Mouse (Mus musculus): ENCODE measurements at regions not wholly inside any gene's neighbourhood (a gene's known extent, or its start where the extent isn't known, plus 50 kb on each side); places are given as distances from the start of the nearest gene placed in this dataset.

DNA sequence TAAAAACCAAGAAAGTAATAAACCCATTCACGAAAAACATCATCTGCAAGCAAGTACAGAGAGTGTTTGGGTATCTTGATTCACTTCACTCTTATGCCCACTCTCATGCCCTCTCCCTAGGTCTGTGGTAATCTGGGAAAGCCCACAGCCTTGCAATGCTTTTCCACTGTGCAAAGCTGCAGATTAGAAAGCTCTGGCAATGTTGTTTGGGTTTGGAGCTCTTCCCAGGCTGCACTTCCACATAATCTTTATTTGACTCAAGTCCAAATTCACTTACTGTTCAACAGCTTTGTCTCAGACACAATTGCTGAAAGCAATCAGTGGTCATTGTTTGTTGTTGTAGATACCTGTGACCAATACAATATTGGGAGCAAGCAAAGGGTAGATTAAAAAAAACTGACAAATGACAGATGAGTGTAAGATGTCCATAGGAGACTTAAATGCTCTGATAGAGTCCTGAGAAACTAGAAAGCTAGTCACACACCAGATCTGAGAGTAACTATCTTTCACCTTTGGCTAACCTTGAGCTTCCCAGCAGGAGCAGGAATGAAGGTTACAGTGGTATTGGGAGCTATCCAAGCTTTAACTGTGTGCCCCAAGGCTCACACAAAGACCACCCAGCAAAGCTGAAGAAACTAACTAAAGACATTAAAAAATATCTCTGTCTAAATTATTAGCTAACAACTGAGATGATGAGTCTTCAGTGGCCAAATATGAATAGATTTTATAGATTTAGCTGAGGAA, 325.7 kb upstream of the Klf12 start:
- ATAC-seq (ENCODE audit: low TSS enrichment) = no peak

DNA sequence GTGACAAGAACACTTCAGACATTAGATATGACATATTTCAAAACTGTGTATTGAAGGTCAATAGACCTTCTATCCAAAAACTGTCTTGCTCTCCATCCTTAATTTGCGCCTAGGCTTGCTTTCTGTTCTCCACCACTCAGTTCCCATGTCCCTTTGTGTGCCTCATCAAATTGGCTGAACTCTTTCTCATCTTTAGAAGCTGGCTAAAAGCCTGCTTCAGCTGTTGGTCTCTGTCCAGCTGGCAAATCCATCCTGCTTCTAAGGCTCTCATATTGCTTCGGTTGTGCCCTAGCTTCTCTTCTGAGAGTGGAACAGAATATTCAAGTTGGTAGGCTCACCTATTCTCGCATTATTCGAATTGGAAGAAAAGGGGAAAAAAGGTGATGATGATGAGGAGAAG, 322.6 kb upstream of the Klf12 start:
- ATAC-seq (ENCODE audit: low TSS enrichment) = no peak

DNA sequence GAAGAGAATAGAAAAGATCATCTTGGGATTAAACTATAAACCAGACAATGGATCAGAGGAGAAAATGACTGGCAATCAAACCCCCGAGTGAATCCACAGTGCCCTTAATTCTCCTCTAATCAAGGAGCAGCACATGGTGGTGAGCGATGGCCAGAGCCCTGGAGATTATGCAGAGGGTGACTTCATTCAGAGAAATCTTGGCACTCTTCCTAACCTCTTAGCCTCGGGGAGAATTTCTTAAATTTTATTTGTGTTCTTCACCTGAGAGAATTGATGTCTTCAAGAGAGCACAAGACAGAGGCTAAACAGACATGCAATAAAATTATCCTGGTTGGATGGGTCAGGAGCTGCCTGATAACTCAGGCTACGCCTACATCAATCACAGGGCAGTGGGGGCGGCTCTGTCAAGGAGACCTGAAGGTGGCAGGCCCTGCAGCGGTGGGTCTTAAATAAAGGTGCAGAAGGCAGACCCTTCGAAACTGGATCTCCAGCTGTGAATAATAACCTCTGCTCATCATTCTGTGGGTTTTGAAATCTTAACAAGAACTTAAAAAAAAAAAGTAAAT, 316.5 kb upstream of the Klf12 start:
- no peak for ATAC-seq (ENCODE audit: low TSS enrichment)

DNA sequence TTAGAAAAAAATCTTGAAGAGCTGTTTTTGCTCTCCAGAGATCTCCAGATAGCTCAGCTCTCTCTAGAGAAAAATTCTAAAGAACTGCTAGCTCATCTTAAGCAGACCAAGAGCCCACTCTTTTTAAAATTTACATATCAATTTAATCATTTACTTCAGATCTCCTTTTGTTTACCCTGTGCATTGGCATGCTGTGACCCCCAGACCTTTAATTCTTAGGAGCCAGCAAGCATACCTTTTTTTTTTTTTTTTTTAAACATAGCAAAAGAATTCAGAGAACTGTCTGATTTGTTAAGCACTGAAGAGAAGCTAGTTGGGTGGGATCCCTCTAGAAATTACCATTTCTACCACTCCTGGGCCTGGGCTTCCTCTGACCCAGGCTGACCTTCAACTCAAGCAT, 285.5 kb upstream of the Klf12 start:
- no peak for ATAC-seq (ENCODE audit: low TSS enrichment)

DNA sequence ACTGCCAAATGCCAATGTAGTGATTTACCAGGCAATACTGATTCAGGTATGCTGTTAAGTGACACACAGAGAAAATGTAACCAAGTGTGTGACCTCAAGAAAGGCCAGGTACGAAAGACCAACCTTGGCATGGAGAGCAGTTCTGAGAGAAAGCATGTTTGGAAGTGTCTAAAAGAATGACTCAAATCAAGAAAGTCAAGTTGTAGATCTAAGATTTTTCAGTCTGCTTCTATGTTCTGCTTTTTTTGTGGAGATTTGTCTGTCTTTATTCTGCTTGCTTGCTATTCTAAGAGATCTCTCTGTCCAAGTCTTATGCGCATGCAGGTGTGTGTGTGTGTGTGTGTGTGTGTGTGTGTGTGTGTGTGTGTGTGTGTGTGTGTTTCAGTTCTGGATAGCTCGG, 277.4 kb upstream of the Klf12 start:
- ATAC-seq (ENCODE audit: low TSS enrichment) = no peak

DNA sequence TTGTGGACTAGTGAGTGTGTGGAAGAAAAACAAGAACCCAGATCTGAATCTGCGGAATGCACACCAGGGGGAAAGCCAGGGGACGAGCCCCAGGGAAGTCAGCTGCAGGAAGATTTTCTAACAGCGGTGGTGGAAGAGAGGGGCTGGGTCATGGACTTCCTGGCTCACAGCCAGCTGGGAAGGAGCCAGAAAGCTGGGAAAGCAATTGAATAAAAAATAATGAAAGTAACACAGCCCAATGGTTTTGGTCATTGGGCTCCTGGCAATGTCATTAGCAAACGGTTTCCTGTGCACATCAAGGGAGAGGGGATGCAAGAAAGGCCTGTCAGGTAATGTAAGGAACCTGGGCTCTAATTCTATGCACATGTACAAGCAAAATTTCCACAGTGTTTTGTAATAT, 273.9 kb upstream of the Klf12 start:
- no peak for ATAC-seq (ENCODE audit: low TSS enrichment)

DNA sequence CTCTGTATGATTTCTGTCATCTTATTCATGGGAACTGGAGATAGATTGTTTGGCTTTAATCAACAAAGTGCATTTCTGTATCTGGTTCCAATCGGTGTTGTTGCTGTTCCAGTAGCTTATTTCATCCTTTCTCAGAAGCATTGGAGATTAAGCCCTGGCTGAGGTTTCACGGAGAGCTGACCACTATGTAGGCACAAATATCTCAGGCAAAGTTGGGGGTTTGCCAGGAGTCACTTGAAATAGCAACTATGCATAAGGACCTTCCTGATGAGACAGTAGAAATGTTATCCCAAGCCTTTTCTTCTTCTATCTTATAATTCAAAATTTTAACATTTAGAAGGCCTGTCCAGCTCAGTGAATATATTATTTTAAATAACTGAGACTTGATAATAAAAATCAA, 268.0 kb upstream of the Klf12 start:
- no peak for ATAC-seq (ENCODE audit: low TSS enrichment)

DNA sequence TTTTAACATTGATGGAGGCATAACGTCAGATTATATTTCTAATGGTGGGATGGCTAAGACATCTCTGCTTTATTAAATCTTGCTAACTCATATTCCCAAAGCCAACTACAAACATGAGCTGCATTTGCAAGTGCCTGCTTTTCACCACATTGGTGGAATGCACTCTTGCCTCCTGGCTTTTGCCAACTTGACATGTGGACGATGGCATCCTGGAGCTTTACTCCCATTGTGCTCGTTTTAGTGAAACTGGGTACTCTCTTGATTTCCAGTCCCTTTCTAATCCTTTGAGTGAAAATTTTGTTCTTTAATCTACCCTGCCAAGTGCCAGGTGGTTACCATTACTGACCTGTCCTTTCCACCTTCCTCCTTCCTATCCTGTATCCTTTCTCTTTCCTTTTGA, 265.8 kb upstream of the Klf12 start:
- no peak for ATAC-seq (ENCODE audit: low TSS enrichment)

DNA sequence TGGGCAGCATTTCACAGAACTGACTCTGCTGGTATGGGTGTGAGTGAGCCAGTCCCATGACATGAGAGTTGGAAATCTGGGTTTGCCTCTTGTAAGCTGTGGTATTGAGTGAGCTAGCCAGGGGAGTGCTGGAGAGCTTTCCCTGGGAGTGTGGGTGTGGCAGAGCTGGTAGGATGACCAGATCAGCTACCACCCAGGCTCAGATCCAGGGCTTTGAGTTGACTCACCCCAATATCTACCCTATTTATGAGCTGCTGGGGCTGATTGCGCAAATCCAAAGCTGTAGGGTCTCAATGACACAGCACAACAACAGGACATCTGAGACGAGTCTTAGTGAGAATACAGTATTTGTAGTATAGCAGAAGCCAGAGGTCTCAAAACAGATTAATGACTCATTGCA, 245.7 kb upstream of the Klf12 start:
- no peak for ATAC-seq (ENCODE audit: low TSS enrichment)

DNA sequence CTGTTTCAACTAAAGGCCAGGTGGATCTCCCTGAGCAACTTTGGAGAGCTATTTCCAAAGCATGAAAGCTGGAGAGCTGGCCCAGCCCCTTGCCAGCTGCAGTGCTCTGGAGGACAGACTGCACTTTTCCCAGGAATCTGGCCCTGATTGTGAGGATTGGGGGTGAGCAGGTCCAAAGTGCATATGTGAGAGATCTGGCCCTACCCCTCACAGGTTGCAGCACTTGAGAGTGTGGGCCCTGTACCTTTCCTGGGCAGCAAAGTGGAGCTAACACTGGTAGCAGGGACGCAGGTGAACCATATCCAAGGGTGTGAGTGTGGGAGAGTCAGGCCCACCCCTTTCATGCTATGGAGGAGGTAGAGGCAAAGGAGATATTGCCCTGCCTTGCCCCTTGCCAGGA, 245.3 kb upstream of the Klf12 start:
- ATAC-seq (ENCODE audit: low TSS enrichment) = no peak

DNA sequence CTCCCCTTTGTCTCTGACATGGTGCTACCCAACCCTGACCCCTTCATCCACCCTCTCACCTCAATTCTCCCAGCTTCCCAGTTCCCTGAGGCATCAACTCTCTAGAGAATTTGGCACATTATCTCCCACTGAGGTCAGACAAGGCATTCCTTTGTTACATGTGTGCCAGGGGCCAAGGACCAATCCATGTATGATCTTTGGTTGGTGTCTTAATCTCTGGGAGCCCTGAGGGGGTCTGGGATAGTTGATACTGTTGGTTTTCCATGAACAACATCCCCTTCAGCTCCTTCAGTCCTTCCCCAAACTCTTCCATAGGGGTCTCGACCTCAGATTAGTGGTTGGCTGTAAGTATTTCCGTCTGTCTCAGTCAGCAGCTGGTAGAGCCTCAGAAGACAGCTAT, 224.9 kb upstream of the Klf12 start:
- no peak for ATAC-seq (ENCODE audit: low TSS enrichment)

DNA sequence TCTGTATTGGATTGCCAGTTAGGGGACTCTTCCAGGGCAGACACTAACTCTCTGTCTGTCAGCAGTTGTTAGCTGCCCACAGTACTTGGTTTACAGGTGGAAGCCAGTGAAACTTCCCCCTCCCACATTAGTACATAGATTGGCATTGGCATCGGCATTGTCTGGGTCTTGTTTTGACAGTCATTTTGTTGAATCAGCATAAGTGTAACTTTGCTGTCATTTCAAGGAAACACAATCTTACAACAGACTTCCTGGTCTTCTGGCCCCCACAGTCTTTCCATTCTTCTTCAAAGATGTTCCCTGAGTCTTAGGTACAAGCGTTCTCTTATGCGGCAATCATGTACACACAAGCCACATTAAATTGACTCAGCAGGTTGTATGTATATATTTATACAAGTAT, 223.6 kb upstream of the Klf12 start:
- no peak for ATAC-seq (ENCODE audit: low TSS enrichment)

DNA sequence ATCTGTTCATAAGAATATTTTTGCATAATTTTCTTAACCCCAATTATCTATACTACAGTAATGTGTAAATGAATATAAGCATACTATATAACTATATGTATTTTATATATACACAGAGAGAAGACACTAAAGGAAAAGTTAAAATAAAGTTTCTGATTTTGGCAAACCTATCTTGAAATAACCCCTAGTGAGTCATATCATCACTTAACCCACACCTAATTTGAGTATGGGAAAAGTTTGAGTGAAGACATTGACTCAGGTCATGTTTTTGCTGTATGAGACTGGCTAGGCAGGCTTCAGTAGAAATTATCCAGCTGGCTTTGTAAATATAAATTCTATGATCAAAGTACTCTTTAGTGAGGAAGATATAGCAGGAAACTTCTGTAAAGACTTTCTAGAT, 223.1 kb upstream of the Klf12 start:
- ATAC-seq (ENCODE audit: low TSS enrichment) = no peak

DNA sequence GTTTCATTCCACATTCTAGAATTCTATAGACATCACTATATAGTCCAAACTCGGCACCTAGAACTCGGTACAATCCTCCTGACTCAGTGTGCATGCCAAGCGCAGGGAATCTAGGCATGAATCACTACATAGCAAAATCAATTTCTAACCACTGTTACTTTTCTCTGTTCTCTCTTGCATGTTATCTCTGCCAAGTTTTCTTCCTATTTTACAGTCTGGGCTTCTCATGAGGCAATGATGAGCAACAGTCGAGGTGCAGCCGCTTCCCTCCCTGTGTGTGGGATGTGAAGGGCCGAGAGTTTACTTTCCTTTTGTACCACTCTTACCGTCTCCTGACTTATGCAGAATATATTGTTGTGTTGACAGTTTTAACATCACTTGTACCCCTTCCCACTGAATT, 204.4 kb upstream of the Klf12 start:
- ATAC-seq (ENCODE audit: low TSS enrichment) = peak; percentile 82

DNA sequence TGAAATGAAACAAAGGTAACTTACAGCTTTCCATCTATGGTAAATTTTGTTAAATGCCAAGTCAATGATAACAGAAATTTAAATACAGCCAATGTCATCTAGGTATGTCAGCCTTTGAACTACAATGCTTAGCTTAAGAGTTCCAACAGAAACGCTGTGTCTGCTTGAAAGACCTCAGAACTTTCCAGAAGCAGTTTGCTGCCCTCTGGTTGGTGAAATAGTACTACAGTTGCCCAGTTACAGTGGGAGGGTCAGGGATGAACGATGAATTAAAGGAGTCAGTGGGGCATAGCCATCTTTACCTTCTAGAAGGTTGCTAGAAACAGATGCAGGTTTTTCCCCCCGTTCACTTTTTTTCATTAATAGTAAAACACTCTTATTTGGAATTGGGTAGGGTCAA, 201.0 kb upstream of the Klf12 start:
- no peak for ATAC-seq (ENCODE audit: low TSS enrichment)

DNA sequence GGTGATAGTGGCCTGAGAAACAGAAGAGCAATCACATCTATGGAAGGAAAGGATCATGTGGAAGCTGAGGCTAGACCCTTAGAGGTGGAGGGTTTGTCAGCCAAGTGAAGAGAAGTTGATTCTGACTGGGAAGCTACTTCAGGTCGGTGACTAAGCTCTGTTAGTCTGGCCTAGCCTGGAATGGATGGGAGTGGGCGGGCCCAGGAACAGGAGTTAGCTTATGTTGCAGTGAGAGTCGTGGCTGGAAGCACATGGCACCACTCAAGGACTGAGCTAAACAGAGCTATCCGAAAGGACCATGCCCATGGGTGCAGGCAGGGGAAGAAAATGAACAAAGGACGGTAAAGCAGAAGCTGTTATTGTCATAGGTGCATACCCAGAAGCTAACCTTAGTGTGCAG, 199.6 kb upstream of the Klf12 start:
- peak; percentile 85 for ATAC-seq (ENCODE audit: low TSS enrichment)

DNA sequence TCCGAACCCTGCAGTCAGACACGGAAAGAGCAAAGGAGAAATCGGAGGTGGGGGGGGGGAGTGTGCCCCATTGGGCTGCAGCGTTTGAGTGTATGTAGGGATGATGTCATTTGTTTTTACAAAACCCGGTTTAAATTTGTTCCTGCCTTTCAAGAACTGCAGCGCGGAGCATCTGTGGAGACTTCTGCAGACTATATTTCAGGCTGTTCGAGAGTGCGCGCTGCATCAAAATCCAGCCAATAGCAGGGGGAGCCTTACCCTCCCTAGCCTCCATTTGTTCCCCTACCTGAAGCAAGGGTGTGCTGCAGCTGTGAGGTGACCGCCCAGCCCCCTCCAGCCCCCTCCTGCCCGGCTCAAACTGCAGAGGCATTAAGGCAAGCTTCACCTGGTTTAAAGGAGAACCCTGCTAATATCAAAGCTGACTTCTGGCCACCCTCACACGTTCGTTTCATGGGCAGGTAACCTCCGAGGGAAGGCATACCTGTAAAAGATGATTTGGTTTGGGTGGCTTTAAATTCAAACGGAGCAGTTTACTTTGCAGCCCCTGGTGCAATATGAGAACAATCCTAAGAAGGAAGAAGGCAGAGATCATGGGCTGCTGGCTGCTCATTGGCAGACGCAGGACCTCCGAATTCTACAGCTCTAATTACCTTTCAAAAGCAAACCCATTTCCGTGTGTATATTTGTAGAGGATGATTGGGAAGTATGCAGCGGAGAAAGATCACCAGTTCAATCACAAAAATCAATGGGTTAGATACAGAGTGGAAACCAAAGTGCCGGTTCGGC, 193.3 kb upstream of the Klf12 start:
- peak; percentile 93 for ATAC-seq (ENCODE audit: low TSS enrichment)

DNA sequence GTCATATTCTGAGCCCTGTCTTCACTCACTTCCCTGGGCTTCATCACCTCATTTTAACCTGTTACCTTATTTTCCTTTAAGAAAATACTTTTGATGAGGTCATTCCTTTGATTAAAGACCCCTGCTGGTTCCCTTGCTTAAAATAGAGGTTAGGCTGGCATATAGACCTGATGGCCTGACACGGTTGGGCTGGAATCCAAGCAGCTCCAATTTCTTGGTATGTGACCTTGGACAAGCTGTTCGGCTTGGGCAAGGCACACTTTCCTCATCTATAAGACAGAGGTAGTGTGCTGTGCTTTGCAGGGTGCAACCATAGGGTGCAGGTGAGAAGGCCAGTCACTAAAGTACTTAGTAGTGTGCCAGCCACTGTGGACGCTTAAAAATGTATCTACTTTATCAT, 183.8 kb upstream of the Klf12 start:
- ATAC-seq (ENCODE audit: low TSS enrichment) = no peak

DNA sequence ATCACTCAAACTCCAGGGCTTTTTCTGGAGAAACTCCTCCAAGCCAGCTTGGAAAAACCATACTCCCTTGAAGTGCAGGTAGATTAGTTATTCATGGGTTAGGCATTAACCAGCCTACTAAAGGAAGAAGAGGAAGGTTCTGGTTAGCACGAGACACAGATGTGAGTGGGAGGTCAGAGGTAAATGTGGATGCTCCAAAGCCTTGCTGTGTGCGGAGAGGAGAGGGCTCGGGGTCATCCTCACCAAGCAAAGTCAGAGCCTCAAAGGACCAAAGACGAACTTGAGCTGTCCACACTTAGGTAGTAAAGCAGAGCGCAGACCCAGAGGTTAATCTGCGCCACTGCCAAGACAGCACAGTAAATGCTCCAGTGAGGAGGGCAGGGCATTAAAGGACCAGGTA, 177.8 kb upstream of the Klf12 start:
- ATAC-seq (ENCODE audit: low TSS enrichment) = no peak

DNA sequence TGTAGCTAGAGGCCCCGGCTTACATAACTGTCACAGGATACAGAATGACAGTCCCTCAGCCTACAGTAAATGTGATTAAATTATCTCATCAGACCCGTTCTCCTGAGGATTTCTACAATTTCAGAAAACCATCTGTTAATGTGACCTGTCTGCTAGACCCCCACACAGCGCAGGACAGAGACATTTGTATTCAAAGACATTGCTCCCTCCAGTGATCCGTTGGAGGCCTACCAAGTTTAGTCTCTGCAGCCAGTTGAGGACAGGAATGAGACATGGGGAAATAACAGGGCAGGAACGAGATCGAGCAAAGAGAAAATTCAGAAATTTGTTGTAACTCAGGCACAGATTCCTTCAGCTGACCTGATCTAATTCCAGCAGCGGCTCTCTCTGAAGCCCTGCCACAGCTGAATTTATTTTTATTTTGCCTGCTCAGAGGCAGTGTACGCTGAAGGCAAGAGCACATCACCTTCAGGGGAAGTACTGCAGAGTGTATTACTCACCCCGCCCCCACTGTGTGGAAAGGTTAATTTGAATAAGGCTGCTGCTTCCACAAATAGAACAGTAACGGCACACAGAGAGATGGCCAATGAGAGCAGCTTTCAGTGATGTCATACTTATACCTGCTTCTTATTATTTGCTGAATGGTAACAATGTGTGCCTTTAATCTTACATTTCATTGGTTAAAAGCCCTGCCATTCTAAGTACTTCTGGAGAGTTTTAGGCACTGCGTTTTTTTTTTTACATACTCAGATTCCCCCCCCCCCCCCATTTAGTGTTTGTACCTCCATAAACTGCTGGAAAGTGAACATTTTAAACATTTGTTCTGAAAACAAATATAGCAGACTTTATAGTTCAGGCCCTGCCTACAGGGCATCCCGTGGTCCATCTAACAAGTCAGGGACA, 176.9 kb upstream of the Klf12 start:
- peak; percentile 79 for ATAC-seq (ENCODE audit: low TSS enrichment)

DNA sequence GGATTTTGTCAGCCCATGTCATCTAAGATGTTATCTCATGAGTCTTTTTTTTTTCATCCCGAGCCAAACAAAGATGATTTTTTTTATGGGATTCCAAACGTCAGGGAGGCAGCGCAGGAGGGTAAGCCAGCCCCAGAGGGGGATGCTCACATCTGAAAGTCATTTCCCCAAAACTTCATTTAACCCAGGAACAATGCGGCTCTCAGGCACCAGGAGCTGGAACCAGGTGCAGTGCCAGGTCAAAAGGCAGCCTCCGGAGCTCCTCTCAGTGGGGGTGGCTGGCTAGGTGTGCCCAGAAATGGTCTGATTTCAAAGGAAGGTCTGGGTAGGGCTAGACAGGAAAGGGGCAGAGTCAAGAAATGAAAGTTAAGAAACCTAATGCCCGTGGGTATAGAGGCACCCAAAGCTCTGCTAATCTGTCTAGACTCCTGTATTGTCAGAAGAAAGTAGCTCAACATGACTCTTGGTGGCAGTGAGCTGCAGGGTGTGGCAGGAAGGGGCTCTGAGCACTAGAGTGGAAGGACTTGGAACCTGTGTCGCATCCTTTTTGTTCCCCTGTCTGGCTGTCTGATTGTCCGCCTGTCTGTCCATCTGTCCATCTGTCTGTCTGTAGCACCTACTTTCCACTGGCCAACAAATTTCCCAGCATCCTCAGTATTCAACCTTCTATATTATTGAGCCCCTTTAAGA, 175.3 kb upstream of the Klf12 start:
- no peak for ATAC-seq (ENCODE audit: low TSS enrichment)
